Mouse (Mus musculus) T-helper 2 cell (primary cell): ENCODE measurements around the gene Yju2.
"Not testable (repeated sequence)": the region's sequence is repeated elsewhere in the genome, so short reads cannot be mapped to it uniquely, and the experiment has no call there.

Source experiments
- in situ Hi-C: fragments of 300-600 bp; cut with MboI, MseI; formaldehyde crosslinking; loops from one replicate; pipeline ENCODE4 v1.15.1; 2025; ENCODE audit warnings: high pct_unique_total_duplicates

Yju2 gene

DNA sequence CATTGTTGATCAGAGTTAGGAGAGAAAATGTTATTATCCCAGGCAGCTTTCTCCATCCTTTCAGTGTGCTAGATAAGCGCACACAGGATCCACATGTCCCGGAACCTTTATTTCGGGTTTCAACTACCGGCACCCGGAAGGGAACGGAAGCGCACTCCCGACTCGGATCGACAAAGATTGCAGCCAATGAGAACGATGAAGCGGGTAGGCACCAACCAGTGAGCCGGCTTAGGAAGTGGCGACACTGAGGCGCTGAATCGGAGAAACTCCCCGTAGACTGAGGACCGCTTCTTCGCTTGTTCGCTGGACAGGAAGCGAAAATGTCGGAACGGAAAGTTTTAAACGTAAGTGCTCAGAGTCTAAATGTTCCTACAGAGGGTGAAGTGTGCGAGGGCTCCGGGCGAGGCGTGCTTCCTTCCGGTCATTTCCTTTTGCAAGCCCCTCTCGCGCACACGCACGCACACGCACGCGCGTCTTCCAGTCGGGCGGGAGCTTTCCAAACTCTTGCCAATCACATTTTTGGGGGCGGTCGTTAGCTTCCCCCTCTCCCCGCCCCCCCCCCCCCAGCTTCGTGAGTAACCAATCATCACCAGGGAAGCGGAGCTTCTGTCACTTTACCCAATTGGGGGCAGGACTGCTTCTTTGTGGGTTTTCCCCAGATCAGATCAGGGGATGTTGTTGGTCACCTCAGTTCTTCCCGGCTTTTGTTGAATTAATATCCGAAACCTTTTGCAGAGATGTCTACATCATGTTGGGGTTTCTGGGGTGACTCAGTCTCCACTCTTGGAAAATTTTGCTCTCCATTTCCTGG lies at the start of gene Yju2:
Gene Yju2, plus strand, starts transcription at position 182 of the 811 bp plus-strand sequence.
- in situ Hi-C loops, result no loop called here

DNA sequence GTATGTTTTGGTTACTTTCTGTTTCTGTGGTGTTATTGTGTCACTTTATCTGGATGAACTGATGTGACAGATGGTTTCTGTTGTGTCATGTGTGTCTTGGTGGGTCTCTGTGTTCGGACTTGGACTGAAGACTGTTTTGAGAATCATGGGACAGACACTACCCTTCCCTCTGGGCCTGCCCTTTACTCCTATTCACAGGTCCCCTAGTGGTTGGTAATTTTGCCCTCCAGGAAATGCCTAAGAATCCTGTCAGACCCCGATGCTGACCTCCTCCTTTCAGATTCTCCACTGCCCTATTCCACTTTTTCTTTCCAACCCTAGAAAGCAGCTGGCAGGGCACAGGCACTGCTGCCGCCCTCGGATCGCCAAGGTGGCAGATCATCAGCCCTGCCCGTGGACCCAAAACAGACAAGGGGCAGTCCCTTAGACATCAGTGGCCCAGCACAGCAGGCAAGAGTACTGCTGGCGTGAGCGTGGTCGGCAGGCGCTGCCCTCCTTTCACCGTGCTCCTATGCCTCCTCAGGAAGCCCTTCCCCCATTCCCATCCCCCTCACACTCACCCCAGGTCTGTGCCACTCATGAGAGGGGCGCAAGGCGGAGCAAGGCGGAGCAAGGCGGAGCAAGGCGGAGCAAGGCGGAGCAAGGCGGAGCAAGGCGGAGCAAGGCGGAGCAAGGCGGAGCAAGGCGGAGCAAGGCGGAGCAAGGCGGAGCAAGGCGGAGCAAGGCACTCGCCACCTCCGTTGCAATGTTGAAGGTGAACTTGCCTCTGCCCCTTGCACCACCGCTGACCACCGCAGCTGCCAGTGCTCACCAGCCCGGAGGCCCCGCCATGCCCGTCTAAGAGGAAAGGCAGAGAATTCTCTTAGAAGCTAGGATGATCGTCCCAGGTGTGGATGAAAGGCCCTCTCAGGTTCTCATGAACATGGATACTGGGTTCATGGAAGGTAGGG lies 27.1 kb upstream of the Yju2 start:
- in situ Hi-C loops, result loop anchor here (5.0 kb wide), 1 partner anchor 35 kb away; no protein-coding TSS in a partner anchor

DNA sequence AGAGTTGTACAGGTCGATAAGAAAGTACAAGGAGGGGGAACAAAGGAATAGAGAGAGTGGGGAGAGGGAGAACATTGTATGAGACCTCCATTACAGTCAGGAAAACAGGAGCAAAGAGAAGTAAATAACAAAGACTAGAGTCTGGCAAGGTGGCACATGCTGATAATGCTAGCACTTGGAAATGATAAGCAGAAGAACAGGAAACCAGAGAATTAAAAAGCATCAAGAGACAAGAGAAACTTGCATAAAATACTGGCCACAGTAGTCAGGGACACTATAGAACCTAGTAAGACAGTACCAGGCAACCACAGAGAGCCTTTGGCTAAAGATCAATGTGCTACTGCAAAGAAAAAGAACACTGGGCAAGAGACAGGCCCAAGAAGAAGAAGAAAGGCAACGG lies 26.3 kb upstream of the Yju2 start:
- in situ Hi-C loops, result loop anchor here (5.0 kb wide), 1 partner anchor 35 kb away; no protein-coding TSS in a partner anchor

- in situ Hi-C loops, result loop anchor here (5.0 kb wide), 1 partner anchor 36 kb away; no protein-coding TSS in a partner anchor
Measured at GRCm38 (mm10) chr17:55933191-55933590, 25.7 kb upstream of the Yju2 start.

DNA sequence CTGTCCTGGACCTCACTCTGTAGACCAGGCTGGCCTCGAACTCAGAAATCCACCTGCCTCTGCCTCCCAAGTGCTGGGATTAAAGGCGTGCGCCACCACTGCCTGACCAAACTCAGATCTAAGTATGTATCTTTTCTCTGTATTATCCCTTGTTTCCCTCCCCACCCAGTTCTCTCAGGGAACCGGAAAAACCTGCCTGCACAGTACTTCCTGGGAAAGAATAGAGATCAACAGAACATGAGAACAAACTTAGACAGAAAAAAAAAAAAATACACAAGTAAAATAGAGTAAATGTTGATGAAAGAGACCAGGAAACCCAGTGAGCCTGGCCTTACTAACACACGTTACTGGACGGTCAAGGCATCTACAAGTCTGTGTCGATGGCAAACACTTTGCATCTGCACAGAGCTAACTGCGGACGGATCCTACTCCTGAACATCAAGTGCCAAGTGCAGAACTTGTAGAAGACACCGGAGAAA lies 14.5 kb upstream of the Yju2 start:
- in situ Hi-C loops, result not testable (repeated sequence)

GRCm38 (mm10) chr17:55944866-55945682 lies 13.8 kb upstream of the Yju2 start:
- in situ Hi-C loops, result not testable (repeated sequence)

DNA sequence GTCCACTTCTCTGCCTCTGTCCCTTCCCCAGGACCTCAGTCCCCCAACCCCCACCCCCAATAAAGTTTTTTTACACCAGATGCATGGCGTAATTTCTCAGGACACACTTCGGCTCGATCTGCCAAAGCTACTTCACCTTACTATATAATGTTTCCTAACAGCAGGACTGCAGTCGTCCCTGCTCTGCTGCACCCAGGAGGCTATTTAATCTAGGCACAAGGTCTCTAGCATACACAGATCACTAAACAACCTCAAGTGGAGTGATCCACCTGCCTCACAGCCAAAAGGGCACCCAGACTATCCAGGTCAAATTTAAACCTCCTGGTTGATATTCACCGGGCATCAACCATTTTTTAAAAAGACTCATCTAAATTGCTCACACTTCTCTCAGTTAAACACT lies 13.2 kb upstream of the Yju2 start:
- in situ Hi-C loops, result no loop called here

- in situ Hi-C loops, result no loop called here
Measured at GRCm38 (mm10) chr17:55948647-55949046, 10.3 kb upstream of the Yju2 start.

GRCm38 (mm10) chr17:55949400-55949799 lies 9.5 kb upstream of the Yju2 start, which contains the start of gene Zfp119b:
Gene Zfp119b, minus strand, starts transcription at chr17:55949500.
- in situ Hi-C loops, result no loop called here

DNA sequence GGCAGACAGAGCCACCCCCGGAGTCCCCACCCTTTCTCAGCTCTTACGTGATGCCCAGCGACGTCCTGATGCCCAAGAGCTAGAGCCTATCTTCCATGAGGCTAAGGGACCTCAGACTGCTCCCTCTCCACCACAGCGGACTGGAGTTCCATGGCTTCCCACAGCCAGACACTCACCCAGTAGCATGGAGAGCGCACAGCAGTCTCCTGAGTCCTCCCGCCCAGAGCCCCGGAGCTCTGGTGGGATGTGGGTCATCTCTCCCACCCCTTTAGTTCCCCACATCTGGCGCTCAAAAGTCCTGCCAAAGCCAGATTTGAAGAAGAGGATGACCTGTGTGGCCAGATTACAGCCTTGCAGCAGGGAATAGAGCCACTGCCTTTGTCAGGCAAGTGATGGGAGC lies 8.3 kb upstream of the Yju2 start:
- in situ Hi-C loops, result no loop called here

DNA sequence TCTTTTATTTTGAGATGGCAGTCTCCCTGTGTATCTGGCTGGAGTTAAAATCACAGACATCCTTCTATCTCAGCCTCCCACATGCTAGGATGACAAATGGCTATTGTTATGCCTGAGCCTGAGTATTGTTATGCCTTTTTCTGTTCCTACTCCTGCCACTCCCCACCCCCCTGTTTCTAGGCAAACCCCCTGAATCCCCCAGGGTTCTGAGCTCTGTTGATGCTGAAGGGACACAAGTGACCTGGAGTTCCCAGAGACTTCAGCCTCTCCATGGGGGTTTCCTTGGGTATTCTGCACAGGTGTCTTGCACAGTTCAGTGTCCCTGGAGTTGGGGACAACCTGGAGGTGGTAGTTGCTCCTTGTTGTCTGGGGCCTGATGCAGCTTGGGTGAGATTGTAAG lies 6.9 kb upstream of the Yju2 start:
- in situ Hi-C loops, result no loop called here

DNA sequence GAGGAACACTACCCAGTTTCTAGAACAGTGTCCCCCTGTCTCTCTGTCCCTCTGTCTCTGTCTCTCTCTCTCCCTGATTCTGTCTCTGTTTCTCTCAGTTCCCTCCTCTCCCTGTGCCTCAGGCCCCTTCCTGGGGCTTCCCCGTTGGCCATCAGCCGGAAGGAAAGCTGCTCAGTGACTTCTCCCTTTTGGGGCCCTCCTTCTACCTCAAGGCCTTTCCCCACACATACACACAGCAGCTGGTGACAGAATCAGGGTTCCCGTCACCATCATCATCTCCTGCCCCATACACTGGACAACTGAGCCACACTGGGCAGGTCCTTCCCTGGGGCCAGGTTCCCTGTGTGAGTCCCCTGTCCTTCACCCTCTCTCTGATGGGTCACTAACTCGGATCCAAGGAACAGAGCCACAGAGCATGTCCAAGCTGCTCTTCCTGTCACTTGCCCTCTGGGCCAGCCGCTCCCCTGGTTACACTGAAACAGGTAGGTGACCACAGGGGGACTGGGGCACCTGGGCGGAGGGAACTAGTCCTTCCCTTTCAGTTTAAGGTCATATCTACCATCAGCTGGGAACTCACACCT lies 6.4 kb upstream of the Yju2 start, which contains the start of gene Ebi3:
Gene Ebi3, plus strand, starts transcription at position 194 of the 581 bp plus-strand sequence.
- in situ Hi-C loops, result no loop called here

- in situ Hi-C loops, result no loop called here
Measured at GRCm38 (mm10) chr17:55953751-55954150, 5.1 kb upstream of the Yju2 start.

GRCm38 (mm10) chr17:55954229-55954628 lies 4.7 kb upstream of the Yju2 start:
- in situ Hi-C loops, result no loop called here

GRCm38 (mm10) chr17:55956129-55956528 lies 2.8 kb upstream of the Yju2 start:
- in situ Hi-C loops, result no loop called here

- in situ Hi-C loops, result no loop called here
Measured at GRCm38 (mm10) chr17:55956591-55956990, 2.3 kb upstream of the Yju2 start.

- in situ Hi-C loops, result no loop called here
Measured at GRCm38 (mm10) chr17:55957168-55957567, 1.7 kb upstream of the Yju2 start.

GRCm38 (mm10) chr17:55957726-55958583 lies 944 bp upstream of the Yju2 start:
- in situ Hi-C loops, result no loop called here

- in situ Hi-C loops, result no loop called here
Measured at GRCm38 (mm10) chr17:55958584-55958886, 364 bp upstream of the Yju2 start.
